Mouse (Mus musculus) kidney, postnatal 0 days (tissue): ENCODE measurements around the gene Nckap5l. TPM values are rescaled to one million over a fixed set of nuclear protein-coding genes. Genes with fewer than 3 reads are reported as not detected.

ENCODE experiments used
- ATAC-seq: fragments of 200-750 bp; cut with Nextera tagmentation; replicated peaks from 2 replicates; pipeline ENCODE4 v1.8.0; 2017; ENCODE audit warnings: low read depth, moderate number of reproducible peaks, moderate TSS enrichment, moderate library complexity; ENCODE audit not compliant: low FRiP score
- DNase-seq: peaks from one replicate; pipeline ENCODE4 v3.0.0-alpha.2; 2016; ENCODE audit warnings: low spot score
- H3K27ac ChIP-seq: fragments of 300-500 bp; sonication (generic); 2 replicates; pipeline ENCODE4 v1.5.1; 2014; ENCODE audit warnings: mild to moderate bottlenecking
- H3K27me3 ChIP-seq: fragments of 300-500 bp; sonication (generic); 2 replicates; pipeline ENCODE4 v1.6.1; 2014; ENCODE audit warnings: low read length, mixed read lengths; ENCODE audit not compliant: insufficient read depth
- H3K36me3 ChIP-seq: fragments of 300-500 bp; sonication (generic); 2 replicates; pipeline ENCODE4 v1.6.1; 2014; ENCODE audit warnings: low read length, mixed read lengths; ENCODE audit not compliant: insufficient read depth
- H3K4me1 ChIP-seq: fragments of 300-500 bp; sonication (generic); replicated peaks from 2 replicates; pipeline ENCODE4 v1.6.1; 2014; ENCODE audit warnings: antibody characterized with exemption, low read length, mixed read lengths; ENCODE audit not compliant: insufficient read depth
- H3K4me2 ChIP-seq: fragments of 300-500 bp; sonication (generic); 2 replicates; pipeline ENCODE4 v1.6.1; 2014; ENCODE audit warnings: mild to moderate bottlenecking, low read length, moderate library complexity, mixed read lengths
- H3K4me3 ChIP-seq: fragments of 300-500 bp; sonication (generic); replicated peaks from 2 replicates; pipeline ENCODE4 v1.5.1; 2014; ENCODE audit warnings: low read depth, low read length
- H3K9ac ChIP-seq: fragments of 300-500 bp; sonication (generic); 2 replicates; pipeline ENCODE4 v1.6.1; 2014; ENCODE audit warnings: low read depth, low read length
- H3K9me3 ChIP-seq: fragments of 300-500 bp; sonication (generic); replicated peaks from 2 replicates; pipeline ENCODE4 v1.6.1; 2016; ENCODE audit warnings: low read length, inconsistent platforms, mixed read lengths
- CTCF ChIP-seq: IDR thresholded peaks from 2 replicates; pipeline ENCODE4 v1.5.1; 2016; ENCODE audit warnings: antibody characterized with exemption, low read depth, mild to moderate bottlenecking, moderate library complexity
- WGBS: fragments of 180-500 bp; shearing (Covaris S2); extraction: QIAGEN DNeasy Blood & Tissue Kit; methylation state at CpG from one replicate; pipeline ENCODE4 v1.1.7; 2014; 5-methylcytosine and 5-hydroxymethylcytosine counted together
- polyA plus RNA-seq: library from polyadenylated mRNA; unstranded; fragments of >200 nt; fragmentation: Nextera tagmentation; extraction: Ambion mirVana; gene quantifications from 2 replicates; pipeline ENCODE4 v1.2.1, GENCODE M21; 2015

The Nckap5l gene
- polyA plus RNA-seq, 1 experiment from 2014 or later = 6.5 TPM

DNA sequence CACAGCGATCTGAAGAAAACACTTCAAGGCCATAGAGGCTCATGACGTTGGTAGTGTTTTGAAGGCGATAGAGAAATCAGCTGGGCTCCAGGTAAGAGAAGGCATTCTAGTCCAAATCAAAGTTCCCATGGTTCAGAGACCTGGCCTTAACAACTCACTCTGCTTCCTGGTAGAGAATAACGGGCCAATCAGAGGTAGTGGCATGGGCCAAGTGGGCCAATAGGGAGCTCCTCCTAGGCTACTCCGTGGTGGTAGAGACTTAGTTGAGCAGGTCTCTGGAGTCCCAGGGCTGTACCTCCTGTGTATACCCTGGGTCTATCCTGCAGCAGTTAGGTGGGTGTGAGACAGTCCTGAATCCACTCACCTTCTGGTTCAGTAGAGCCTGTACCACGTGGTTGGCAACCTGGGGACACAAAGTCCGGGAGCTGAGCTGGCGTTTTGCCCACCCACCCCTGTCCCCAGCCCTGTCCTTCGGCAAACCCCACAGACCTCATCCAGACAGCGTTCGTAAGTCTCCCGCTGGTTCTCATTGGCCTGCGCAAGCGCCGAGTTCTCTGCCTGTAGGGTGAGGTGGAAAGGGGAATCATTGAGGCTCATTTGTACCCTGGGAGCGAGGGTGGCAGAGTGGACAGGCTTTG lies 24.3 kb downstream of the Nckap5l start:
- H3K4me2 ChIP-seq = no peak overlapping the region
- no peak overlapping the region for H3K27ac ChIP-seq
- ATAC-seq (no peak), DNase-seq (no peak)
- no peaks in the 10 kb centered on the region for H3K9me3 ChIP-seq
- no peak for TF ChIP-seq CTCF
- 90% methylated on average over 16 of the region's 16 CpGs for WGBS
- 0 out of 2 replicates have a peak, but pooled peaks cover 6% of the 10 kb centered on the region for H3K36me3 ChIP-seq
- no peak overlapping the region for H3K4me3 ChIP-seq
- peaks cover 13% of the 10 kb centered on the region for H3K4me1 ChIP-seq
- no peaks in the 10 kb centered on the region for H3K27me3 ChIP-seq
- no peak overlapping the region for H3K9ac ChIP-seq

DNA sequence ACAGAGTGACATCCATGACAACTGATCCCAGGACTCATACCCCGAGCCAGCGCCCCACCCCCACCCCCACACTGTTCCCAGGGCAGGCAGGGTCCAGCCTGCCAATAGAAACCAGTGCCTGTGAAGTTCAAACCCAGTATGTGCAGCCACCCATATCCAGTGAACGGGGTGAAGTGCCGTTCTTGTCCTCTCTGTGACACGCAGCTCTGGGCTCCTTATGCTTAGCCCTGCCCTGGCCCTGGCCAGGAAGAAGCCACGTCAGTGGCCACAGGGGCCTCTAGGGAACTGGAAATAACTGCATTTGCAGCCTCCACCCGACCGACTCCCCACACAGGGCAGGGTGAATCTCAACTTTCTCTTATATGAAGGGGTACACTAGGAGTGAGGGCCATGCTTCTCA lies 25.6 kb downstream of the Nckap5l start:
- no peak for TF ChIP-seq CTCF
- DNase-seq (no peak), ATAC-seq (peak; percentile 40; the same call in 1 of the 2 replicates)
- no peak overlapping the region for H3K9ac ChIP-seq
- 41% methylated on average over 8 of the region's 8 CpGs for WGBS
- H3K4me1 ChIP-seq = peaks cover 13% of the 10 kb centered on the region
- no peak overlapping the region for H3K4me3 ChIP-seq
- peaks cover 13% of the 10 kb centered on the region; the same call in 1 of the 2 replicates for H3K36me3 ChIP-seq
- no peak overlapping the region for H3K27ac ChIP-seq
- no peak overlapping the region for H3K4me2 ChIP-seq
- no peaks in the 10 kb centered on the region for H3K9me3 ChIP-seq
- H3K27me3 ChIP-seq = no peaks in the 10 kb centered on the region

DNA sequence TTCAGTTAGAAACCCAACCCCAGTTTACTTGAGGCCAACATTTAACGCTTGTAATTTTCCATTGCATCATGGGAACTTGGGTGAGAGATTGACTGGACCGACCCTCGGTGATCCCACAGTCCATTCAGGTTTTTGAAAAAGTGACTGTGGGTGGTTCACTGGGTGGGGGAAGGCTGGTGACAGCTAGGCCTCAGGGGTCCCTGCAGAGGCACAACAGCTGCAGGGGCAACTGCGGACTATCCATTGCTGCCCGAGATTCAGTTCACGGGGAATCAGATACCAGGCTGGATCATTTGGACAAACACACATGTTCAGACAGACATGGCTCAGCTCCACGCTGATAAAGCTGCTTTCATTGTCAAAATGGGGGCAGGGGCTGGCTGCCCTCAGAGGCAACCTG lies 26.0 kb downstream of the Nckap5l start:
- H3K4me2 ChIP-seq = no peak overlapping the region
- H3K9ac ChIP-seq = no peak overlapping the region
- peaks cover 13% of the 10 kb centered on the region for H3K4me1 ChIP-seq
- TF ChIP-seq CTCF = no peak
- no peak overlapping the region for H3K27ac ChIP-seq
- DNase-seq (no peak), ATAC-seq (no peak)
- H3K36me3 ChIP-seq = peaks cover 18% of the 10 kb centered on the region; the same call in 1 of the 2 replicates
- 55% methylated on average over 7 of the region's 7 CpGs for WGBS
- no peaks in the 10 kb centered on the region for H3K9me3 ChIP-seq
- H3K27me3 ChIP-seq = no peaks in the 10 kb centered on the region
- no peak overlapping the region for H3K4me3 ChIP-seq

DNA sequence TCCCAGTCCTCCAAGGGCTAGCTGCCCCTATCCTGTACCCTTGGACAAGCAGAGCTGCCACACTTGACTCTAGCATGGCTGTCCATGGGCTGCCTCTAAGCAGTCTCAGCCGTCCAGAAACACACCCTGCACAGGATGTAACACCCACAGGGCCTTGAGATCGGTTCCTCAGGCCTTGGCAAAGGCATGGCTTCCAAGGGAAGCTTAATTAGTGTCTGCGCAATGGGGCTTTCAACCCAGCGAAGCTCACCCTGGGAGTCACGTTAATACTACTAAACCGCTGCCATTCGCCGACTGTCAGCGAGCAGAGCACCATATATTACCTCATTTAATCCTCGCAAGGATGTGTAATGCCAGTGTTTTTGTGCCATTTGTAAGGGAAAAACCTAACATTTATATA lies 26.5 kb downstream of the Nckap5l start:
- 86% methylated on average over 10 of the region's 10 CpGs for WGBS
- H3K9ac ChIP-seq = no peak overlapping the region
- H3K4me3 ChIP-seq = no peak overlapping the region
- H3K27me3 ChIP-seq = no peaks in the 10 kb centered on the region
- no peak for TF ChIP-seq CTCF
- H3K36me3 ChIP-seq = peaks cover 22% of the 10 kb centered on the region; the same call in 1 of the 2 replicates
- H3K9me3 ChIP-seq = no peaks in the 10 kb centered on the region
- no peak for DNase-seq
- H3K4me1 ChIP-seq = peaks cover 13% of the 10 kb centered on the region
- no peak overlapping the region for H3K27ac ChIP-seq
- no peak for ATAC-seq
- no peak overlapping the region for H3K4me2 ChIP-seq

DNA sequence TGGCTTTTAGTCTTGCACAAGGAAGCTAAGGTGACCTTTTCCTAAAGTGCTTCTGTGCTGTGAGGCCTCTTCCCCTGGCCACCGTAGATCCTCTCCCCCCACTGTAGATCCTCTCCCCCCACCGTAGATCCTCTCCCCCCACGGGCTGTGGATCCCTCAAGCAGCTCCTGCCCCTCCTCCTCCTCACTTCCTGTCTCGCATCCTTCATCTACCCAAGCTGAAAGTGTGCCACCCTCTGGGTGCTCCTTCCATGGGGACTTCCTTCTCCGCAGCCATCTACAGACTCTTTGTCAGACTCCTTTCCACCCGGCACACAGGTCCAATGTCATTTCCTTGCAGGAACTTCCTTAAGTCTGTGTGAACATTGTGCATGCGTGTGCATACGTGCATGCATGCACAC lies 27.2 kb downstream of the Nckap5l start:
- Histone ChIP-seq H3K9ac (no peak overlapping the region), H3K27me3 (no peaks in the 10 kb centered on the region), H3K4me3 (no peak overlapping the region), H3K9me3 (no peaks in the 10 kb centered on the region), H3K4me1 (peaks cover 13% of the 10 kb centered on the region), H3K4me2 (no peak overlapping the region), H3K36me3 (peaks cover 28% of the 10 kb centered on the region), H3K27ac (no peak overlapping the region)
- DNase-seq (no peak), ATAC-seq (no peak)
- WGBS = 69% methylated on average over 8 of the region's 8 CpGs
- no peak for TF ChIP-seq CTCF

DNA sequence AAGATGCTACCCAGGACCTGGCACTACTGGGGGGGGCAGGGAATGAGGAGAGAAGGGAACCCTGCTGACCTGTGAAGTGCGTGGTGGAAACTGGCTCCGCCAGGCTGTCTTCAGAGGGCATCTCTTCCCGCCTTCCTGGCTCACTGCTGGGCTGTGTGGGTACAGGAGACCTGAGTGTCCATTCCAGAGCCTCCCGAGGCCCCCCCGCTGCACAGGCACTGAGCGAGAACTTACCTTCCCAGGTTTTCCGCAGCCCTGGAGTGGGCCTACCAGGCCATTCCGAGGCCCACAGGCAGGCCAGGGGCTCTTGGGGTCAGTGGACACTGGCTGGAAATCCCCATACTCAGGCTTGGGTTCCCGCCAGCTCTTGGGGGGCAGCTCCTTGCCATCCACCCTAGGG lies 33.7 kb downstream of the Nckap5l start:
- H3K27ac ChIP-seq = no peak overlapping the region
- H3K27me3 ChIP-seq = no peaks in the 10 kb centered on the region
- H3K9me3 ChIP-seq = no peaks in the 10 kb centered on the region
- H3K9ac ChIP-seq = no peak overlapping the region
- DNase-seq (no peak), ATAC-seq (no peak)
- H3K4me2 ChIP-seq = no peak overlapping the region
- 85% methylated on average over 9 of the region's 9 CpGs for WGBS
- peaks cover 10% of the 10 kb centered on the region for H3K4me1 ChIP-seq
- no peak overlapping the region for H3K4me3 ChIP-seq
- H3K36me3 ChIP-seq = peaks cover 24% of the 10 kb centered on the region
- no peak for TF ChIP-seq CTCF

DNA sequence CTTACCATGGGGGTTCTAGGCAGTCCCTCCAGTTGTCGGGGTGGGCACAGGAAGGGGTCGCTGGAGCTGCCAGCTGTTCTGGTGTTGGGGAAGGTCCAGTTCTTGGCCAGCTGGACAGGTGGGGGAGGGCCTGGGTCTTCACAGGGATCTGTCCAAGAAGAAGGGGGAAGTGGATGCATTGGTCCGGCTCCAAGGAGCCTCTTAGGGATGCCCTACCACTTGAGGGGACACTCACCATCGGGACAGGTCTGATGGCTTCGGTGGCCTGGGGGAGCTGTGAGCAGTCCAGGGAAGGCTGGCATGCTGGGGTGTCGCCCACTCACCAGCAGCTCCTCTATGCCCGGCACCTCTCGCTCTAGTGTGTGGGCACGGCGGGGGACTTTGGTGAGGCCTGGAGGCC lies 34.4 kb downstream of the Nckap5l start:
- Histone ChIP-seq H3K9ac (no peak overlapping the region), H3K9me3 (no peaks in the 10 kb centered on the region), H3K27me3 (no peaks in the 10 kb centered on the region), H3K4me3 (no peak overlapping the region), H3K4me1 (peaks cover 10% of the 10 kb centered on the region), H3K27ac (no peak overlapping the region), H3K36me3 (peaks cover 24% of the 10 kb centered on the region), H3K4me2 (no peak overlapping the region)
- ATAC-seq (no peak), DNase-seq (no peak)
- TF ChIP-seq CTCF = no peak
- WGBS = 85% methylated on average over 10 of the region's 10 CpGs
